Mouse (Mus musculus) neutrophil, adult 59 days (primary cell): Measurements from ENCODE around the gene Creld1. TPM values are rescaled to one million over a fixed set of nuclear protein-coding genes. Genes with fewer than 3 reads are reported as not detected.

Source experiments
- total RNA-seq, 2 experiments: library from RNA; stranded (reverse); gene quantifications; 1 replicate in 1 of 2; 2 replicates in 1 of 2; pipeline ENCODE4 v1.2.4; 2023

Gene Creld1
- 1 to 10 TPM; 2.6 to 3.2 TPM for total RNA-seq

GRCm38 (mm10) chr6:113483100-113483615 is at the start of gene Creld1:
Gene Creld1, plus strand, starts transcription at chr6:113483297.

GRCm38 (mm10) chr6:113435664-113436205 is 47.4 kb upstream of the Creld1 start, which contains the start of gene Cidec:
Gene Cidec, minus strand, starts transcription at chr6:113435760.

GRCm38 (mm10) chr6:113442442-113443090 is 40.5 kb upstream of the Creld1 start, which contains the start of gene Jagn1:
Gene Jagn1, plus strand, starts transcription at chr6:113442569.

GRCm38 (mm10) chr6:113457952-113458534 is 25.1 kb upstream of the Creld1 start, which contains the start of gene Il17re:
Gene Il17re, plus strand, starts transcription at chr6:113458484.

GRCm38 (mm10) chr6:113471297-113471936 is 11.7 kb upstream of the Creld1 start, which contains the start of gene Il17rc:
Gene Il17rc, plus strand, starts transcription at chr6:113471427.

GRCm38 (mm10) chr6:113501388-113502084 is 18.4 kb downstream of the Creld1 start, which contains the start of gene Prrt3:
Gene Prrt3, minus strand, starts transcription at chr6:113501931.

GRCm38 (mm10) chr6:113530932-113531839 is 48.1 kb downstream of the Creld1 start, which contains the start of the genes Emc3 and Fancd2:
Gene Emc3, minus strand, starts transcription at chr6:113531652.
Gene Fancd2, plus strand, starts transcription at chr6:113531682.

Other genes with a start within 250 kb of the Creld1 start
- 10 to 100 TPM; 48.3 to 50.3 TPM for gene Mtmr14, start 245.5 kb upstream of the Creld1 start, total RNA-seq
- gene Cpne9, start 201.0 kb upstream of the Creld1 start, total RNA-seq, result 1 to 10 TPM in 1 of 2 experiments, under 1 TPM in 1; 0.57 to 1.6 TPM
- 100 to 1,000 TPM; 110 to 113 TPM for gene Brpf1, start 176.2 kb upstream of the Creld1 start, total RNA-seq
- 10 to 100 TPM; 10.9 to 11.4 TPM for gene Ogg1, start 156.3 kb upstream of the Creld1 start, total RNA-seq
- gene Camk1, start 139.3 kb upstream of the Creld1 start, total RNA-seq, result 10 to 100 TPM; 32.5 to 35.2 TPM
- 10 to 100 TPM; 24.6 to 27.1 TPM for gene Tada3, start 105.4 kb upstream of the Creld1 start, total RNA-seq
- 100 to 1,000 TPM; 474 to 514 TPM for gene Arpc4, start 105.2 kb upstream of the Creld1 start, total RNA-seq
- gene Ttll3, start 94.0 kb upstream of the Creld1 start, total RNA-seq, result 10 to 100 TPM; 34.3 to 35.3 TPM
- gene Rpusd3, start 64.0 kb upstream of the Creld1 start, total RNA-seq, result 1 to 10 TPM; 3.1 to 3.7 TPM
- not detected for gene Cidec, start 47.5 kb upstream of the Creld1 start, total RNA-seq
- 10 to 100 TPM; 10.6 to 11.6 TPM for gene Jagn1, start 40.7 kb upstream of the Creld1 start, total RNA-seq
- gene Il17re, start 24.8 kb upstream of the Creld1 start, total RNA-seq, result not detected
- gene Il17rc, start 11.9 kb upstream of the Creld1 start, total RNA-seq, result not detected
- under 1 TPM in 1 of 2 experiments, not detected in 1; 0.13 TPM for gene Prrt3, start 18.6 kb downstream of the Creld1 start, total RNA-seq
- 10 to 100 TPM; 44.1 to 51.6 TPM for gene Emc3, start 48.4 kb downstream of the Creld1 start, total RNA-seq
- 10 to 100 TPM; 14.5 to 16.7 TPM for gene Fancd2, start 48.4 kb downstream of the Creld1 start, total RNA-seq
- not detected for gene Fancd2os, start 117.4 kb downstream of the Creld1 start, total RNA-seq
- gene Brk1, start 121.5 kb downstream of the Creld1 start, total RNA-seq, result 100 to 1,000 TPM; 120 to 142 TPM
- gene Vhl, start 140.7 kb downstream of the Creld1 start, total RNA-seq, result 10 to 100 TPM; 17.4 to 24.4 TPM
- gene Irak2, start 155.2 kb downstream of the Creld1 start, total RNA-seq, result 100 to 1,000 TPM; 101 to 119 TPM
- gene Tatdn2, start 213.8 kb downstream of the Creld1 start, total RNA-seq, result 100 to 1,000 TPM in 1 of 2 experiments, 10 to 100 TPM in 1; 90.1 to 112 TPM
- not detected for gene Ghrl, start 236.6 kb downstream of the Creld1 start, total RNA-seq